Mouse (Mus musculus): ENCODE data around the gene Olfr957.

Gene Olfr957

GRCm38 (mm10) chr9:39515531-39515930, at the start of gene Olfr957:
TSS of gene Olfr957 (minus strand) at chr9:39515809.
- no peak for DNase-seq (ENCODE audit: low read depth, low spot score)

GRCm38 (mm10) chr9:39558349-39558647, 42.7 kb upstream of the Olfr957 start:
- DNase-seq (ENCODE audit: low read depth, low spot score): no peak

GRCm38 (mm10) chr9:39557529-39558348, 42.1 kb upstream of the Olfr957 start:
- no peak for DNase-seq (ENCODE audit: low read depth, low spot score)

- DNase-seq (ENCODE audit: low read depth, low spot score): no peak
Observed at GRCm38 (mm10) chr9:39553946-39554345, 38.3 kb upstream of the Olfr957 start, which contains the start of gene Olfr958. TSS of gene Olfr958 (minus strand) at chr9:39554054.

- no peak for DNase-seq (ENCODE audit: low read depth, low spot score)
Observed at GRCm38 (mm10) chr9:39550806-39551205, 35.2 kb upstream of the Olfr957 start.

GRCm38 (mm10) chr9:39523616-39524285, 8.1 kb upstream of the Olfr957 start:
- DNase-seq (ENCODE audit: low read depth, low spot score): no peak

GRCm38 (mm10) chr9:39518595-39518994, 3.0 kb upstream of the Olfr957 start:
- no peak for DNase-seq (ENCODE audit: low read depth, low spot score)

GRCm38 (mm10) chr9:39509412-39509811, 6.2 kb downstream of the Olfr957 start:
- DNase-seq (ENCODE audit: low read depth, low spot score): no peak

- DNase-seq (ENCODE audit: low read depth, low spot score): peak; percentile 72
Observed at GRCm38 (mm10) chr9:39508998-39509397, 6.6 kb downstream of the Olfr957 start.

GRCm38 (mm10) chr9:39493895-39494294, 21.7 kb downstream of the Olfr957 start, which contains the start of gene Olfr44:
TSS of gene Olfr44 (minus strand) at chr9:39493995.
- DNase-seq (ENCODE audit: low read depth, low spot score): no peak

GRCm38 (mm10) chr9:39471844-39472243, 43.8 kb downstream of the Olfr957 start, which contains the start of gene Olfr955:
TSS of gene Olfr955 (minus strand) at chr9:39471944.
- DNase-seq (ENCODE audit: low read depth, low spot score): no peak
